Mouse (Mus musculus): Measurements from ENCODE around the gene Jmjd8.

Jmjd8 gene

DNA sequence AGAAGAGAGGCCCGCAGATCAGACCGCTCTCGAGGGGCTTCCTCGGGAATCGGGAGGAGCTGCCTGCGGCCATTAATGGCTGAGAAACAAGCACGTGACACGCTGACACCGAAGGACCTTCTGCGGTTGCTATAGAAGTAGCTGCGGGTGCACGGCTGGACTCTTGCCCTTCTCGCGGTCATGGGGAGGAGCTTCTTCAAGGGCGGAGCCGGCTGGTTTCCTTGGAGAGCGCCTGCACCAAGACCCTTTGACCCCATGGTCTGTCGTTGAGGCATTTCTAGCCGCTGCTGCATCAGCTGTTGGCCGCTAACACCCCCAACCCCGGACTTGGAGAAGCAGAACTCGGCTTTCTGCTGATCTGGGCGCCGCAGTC is 4.6 kb downstream of the Jmjd8 start, which contains the start of gene Stub1:
TSS of gene Stub1 (minus strand) at position 114 of the 373 bp plus-strand sequence.
- peak; percentile 97 for DNase-seq

GRCm38 (mm10) chr17:25833961-25834594 is 5.4 kb downstream of the Jmjd8 start:
- DNase-seq: peak; percentile 75

DNA sequence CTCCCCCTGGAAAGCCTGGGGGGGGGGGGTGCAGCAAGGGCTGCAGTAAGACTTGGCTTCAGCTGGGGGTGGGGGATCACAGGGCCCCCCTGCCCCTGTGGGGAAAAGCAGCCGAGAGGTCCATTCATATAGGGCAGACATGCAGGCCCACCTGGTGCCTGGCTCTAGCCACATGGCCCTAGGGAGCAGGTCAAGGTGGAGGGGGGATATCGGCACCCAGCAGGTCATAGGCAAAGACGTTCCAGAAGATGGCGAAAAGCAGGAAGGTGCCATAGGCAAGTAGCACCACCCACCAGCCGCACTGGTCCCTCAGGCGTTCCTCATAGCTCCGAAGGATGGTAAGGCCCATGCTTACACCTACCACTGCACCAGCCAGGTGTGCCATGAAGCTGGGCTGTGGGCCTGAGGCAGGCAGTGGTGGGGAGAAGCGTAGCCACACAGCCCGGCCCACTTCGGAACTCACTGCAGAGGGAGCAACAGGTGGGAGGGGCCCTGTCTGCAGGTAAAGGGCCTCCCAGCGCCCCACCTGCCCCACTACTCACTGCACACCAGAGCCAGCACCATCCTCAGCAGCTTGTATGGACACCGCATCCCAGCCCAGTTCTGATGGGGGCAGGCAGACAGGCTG is 6.0 kb downstream of the Jmjd8 start:
- no peak for DNase-seq

- no peak for DNase-seq
These were observed 6.6 kb downstream of the Jmjd8 start for GRCm38 (mm10) chr17:25835301-25835700.

- peak; percentile 40 for DNase-seq
These were observed 7.1 kb downstream of the Jmjd8 start for GRCm38 (mm10) chr17:25835816-25836215.

DNA sequence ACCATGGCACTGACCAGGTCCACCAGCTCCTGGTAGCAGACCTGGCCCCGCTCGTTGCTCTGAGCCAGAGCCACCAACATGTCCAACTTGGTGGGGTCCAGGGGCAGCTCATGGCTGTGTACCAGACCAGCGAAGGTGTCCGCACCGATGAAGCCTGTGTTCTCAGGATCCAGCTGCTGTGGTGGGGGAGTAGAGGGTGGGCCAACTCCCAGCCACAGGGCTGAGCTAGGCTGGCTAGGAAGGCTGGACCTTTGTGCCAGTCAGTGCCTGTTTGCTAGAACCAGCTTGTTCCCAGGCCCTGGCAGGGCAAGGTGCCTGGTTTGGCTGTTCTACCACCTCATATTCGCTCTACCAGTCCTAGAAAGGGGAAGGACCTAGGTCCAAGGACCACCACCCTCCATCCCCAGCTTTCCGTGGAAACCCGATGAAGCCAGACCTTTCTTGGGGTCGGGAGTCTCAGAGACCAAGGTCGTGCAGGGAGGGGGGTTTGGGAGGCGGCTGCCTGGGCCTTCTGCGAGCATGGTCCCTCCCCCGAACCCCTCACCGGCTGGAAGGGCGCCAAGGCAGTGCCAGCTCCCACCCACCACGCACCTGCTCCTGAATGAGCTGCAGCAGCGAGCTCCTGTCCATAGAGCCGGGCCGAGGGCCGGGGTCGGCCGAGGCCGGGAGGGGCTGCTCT is 7.9 kb downstream of the Jmjd8 start:
- peak; percentile 61 for DNase-seq

- DNase-seq: peak; percentile 74
These were observed 8.4 kb downstream of the Jmjd8 start, which contains the start of gene Rhbdl1 for GRCm38 (mm10) chr17:25837076-25837410. TSS of gene Rhbdl1 (minus strand) at chr17:25837295.

GRCm38 (mm10) chr17:25837533-25837932 is 8.9 kb downstream of the Jmjd8 start:
- no peak for DNase-seq

GRCm38 (mm10) chr17:25838904-25839303 is 10.2 kb downstream of the Jmjd8 start:
- no peak for DNase-seq

GRCm38 (mm10) chr17:25839455-25840235 is 11.0 kb downstream of the Jmjd8 start:
- DNase-seq: peak; percentile 59

DNA sequence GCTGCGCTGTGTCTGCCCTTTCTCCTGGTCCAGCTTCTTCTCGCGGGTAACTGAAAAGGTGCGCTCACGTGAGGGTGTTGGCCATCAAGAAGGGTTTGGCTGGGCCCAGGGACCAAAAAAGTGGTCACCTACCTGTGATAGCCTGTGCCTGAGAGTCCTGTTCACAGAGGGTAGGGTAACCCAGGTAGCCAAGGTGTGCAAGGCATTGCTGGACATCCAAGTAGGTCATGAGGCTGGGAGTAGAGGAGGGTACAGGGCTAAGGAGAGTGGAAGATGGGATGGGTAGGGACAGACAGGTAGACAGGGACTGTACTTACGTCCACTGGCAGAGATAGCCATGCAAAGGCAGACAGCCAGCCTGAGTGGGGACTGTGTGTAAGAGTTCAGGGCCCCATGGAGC is 11.9 kb downstream of the Jmjd8 start:
- no peak for DNase-seq

DNA sequence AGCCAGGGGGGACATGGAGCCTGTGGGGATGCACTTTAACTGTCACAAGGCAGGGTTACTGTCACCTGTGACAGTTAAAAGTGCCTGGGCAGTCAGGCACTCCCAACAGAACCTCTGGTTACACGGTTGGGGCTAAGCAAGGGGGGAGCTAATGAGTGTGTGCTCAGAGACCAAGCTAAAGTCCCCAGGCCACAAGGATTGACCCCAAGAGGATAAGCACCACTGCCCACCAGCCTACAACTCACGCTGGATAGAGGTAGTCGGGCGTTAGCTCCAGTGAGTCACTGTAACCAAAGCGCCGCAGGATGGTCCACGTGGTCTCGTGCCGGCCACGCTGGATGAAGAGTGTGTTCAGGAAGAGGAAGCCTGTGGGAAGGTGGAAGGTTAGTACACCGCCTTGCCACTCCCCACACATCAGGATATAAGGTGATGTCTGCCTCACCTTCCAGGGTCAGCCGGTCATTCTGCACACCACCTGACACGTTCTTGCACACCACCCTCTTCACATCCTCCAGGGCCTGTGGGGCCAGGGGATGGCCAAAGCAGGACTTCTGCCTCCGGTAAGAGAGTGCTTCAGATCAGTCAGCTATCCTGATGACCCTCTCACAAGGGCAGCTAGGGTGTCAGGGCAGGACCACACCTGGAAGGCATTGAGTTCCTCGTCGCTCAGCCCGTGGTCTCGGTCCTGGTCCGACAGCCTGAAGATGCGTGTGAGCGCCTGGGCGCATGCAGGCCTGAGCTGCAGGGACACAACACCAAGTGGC is 12.6 kb downstream of the Jmjd8 start, which contains the start of gene Gm20683:
TSS of gene Gm20683 (minus strand) at position 647 of the 764 bp plus-strand sequence.
- DNase-seq: no peak

- no peak for DNase-seq
These were observed 13.8 kb downstream of the Jmjd8 start for GRCm38 (mm10) chr17:25842509-25842908.

DNA sequence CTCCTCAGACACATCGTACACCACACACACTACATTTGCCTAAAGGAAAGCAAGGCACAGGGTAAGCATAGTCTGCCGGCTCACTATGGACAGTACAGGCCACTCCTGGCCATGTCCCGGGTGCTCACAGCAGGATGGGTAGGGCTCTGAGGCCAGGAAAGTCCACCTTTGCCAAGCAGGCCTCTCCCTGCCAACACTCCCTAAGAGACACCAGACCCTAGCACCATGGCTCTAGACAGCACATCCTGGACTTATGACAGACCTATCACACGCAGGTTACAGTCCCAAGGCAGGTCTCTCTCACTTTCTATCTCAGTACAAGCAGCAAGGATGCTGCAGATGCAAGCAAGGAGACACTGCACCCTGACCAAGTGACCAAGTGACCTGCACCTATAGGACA is 14.5 kb downstream of the Jmjd8 start:
- no peak for DNase-seq

DNA sequence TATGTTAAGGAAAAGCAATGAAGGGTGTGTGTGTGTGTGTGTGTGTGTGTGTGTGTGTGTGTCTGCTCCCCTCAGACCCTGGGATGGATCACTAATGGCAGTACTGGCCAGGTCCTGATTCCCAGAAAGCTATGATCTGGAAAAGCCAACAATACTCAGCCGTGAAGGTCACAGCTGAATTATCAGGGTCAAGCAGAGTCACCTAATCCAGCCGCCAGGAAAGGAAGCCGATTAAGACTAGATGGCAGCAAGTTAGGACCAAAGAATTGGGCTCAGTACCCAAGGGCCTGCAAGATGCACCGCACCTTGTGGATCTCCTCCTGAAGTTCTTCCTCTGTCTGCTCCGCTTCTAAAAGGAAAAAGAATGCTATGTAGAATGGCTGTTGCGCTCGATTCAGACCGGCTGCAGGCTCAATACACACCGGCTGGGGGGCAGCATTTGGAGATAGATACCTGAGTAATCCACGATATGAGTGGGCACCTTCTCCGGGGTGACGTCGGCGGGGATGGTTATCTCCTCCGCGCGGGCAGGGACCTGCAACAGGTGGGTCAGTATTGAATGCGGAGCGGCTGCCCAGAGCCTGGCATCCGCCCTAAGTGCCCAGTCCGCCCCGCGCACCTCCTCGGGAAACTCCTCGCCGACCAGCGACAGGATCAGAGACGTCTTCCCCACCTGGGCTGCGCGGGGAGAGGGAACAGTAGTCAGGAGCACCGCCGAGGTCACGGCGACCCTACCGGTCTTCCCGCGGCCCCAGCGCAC is 15.1 kb downstream of the Jmjd8 start:
- DNase-seq: no peak

DNA sequence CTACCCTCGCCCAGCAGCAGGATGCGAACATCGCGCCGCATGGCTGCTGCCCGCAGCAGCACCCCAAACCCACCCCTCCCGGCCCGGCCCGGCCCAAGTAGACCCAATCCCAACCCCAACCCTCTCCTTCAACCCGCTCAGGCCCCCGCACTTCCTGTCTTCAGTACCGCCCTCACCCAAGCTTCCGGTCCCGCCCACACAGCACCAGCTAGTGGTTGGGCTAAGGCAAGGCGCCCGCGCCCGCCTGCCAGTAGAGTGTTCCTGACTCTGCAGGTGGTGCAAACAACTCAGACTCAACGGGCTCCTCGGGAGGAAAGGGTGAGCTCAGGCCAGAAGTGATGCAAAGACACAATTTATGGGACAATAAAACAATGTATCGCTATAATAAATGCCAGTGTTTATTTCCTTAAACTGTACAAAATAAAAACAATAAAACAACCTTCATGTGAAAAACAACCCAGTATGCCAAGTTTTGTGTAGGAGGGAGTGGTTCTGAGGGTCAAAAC is 15.8 kb downstream of the Jmjd8 start, which contains the start of gene Rhot2:
TSS of gene Rhot2 (minus strand) at position 456 of the 506 bp plus-strand sequence.
- peak; percentile 95 for DNase-seq

DNA sequence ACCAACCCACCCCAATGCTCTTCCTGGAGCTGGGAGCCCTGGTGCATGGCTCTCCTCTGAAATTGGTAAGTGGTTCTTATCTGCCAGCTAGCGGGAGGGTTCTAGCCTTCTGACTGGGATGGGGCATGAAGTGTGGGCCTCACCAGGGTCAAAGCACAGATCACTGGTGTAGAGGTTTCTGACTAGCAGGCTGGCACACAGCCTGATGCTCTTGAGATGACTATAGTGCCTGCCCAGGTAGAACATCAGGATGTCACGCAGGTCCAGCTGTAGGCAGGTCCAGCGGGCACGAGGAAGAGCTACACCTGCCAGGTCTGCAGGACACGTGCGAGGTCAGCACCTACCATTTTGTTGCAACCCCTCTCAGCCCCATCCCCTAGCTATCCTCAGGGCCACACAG is 31.6 kb downstream of the Jmjd8 start:
- DNase-seq: no peak

- peak; percentile 91 for DNase-seq
These were observed 32.4 kb downstream of the Jmjd8 start, which contains the start of gene Wdr90 for GRCm38 (mm10) chr17:25860832-25861703. TSS of gene Wdr90 (minus strand) at chr17:25861501.

DNA sequence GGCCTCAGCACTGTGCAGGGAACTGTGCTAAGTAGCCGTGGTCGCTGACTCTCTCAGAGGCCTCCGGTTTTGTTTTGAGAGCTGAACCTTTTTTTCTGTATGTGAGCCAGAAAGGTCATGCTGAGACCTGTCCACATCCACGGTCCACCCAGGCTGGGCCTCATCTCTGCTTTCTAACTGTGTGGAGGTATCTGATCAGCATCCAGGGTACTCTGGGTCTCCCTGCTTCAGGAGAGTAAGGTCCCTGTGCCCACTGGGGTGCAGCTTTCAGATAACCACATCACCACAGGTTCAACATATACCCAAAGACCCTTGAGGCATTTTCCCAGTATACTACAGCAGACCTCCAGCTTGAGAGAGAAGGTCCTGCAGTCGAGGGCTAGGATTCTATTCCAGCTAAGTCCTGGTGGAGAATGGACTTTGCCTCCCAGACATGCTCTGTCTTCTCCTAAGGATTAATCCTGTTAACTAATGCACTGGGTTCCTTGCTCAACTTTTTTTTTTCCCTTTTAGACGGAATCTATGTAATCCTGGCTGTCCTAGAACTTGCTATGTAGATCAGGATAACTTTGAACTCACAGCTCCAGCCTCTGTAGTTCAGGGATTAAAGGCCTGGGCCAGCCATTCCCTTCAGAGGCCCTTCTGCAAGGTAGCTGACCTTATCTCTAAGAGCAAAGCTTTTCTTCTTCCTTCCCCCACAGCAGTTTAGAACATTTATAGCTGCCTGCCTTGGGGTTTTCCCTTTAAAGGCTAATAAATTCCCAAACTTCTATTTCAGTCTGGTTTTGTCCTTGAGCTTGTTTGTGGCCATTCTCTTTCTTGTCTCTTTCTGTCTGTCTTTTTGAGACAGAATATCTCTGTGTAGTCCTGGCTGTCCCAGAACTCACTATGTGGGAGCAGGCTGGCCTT is 33.3 kb downstream of the Jmjd8 start:
- DNase-seq: no peak
